Mouse (Mus musculus) midbrain, embryonic 10.5 days (tissue): ENCODE data around the gene Qdpr. TPM values are rescaled to one million over a fixed set of nuclear protein-coding genes. Genes with fewer than 3 reads are reported as not detected.
A peak's percentile ranks its signal among the peaks of the same experiment; 100 is the strongest.

ENCODE experiments used
- DNase-seq: peaks from one replicate; pipeline ENCODE4 v3.0.0-alpha.2; 2017; ENCODE audit warnings: low spot score
- H3K27ac ChIP-seq: fragments of 300-500 bp; sonication (generic); replicated peaks from 2 replicates; pipeline ENCODE4 v1.5.1; 2016; ENCODE audit warnings: mild to moderate bottlenecking
- H3K27me3 ChIP-seq: fragments of 300-500 bp; sonication (generic); 2 replicates; pipeline ENCODE4 v1.6.1; 2016; ENCODE audit warnings: low read depth, mild to moderate bottlenecking; ENCODE audit not compliant: poor library complexity, severe bottlenecking
- H3K36me3 ChIP-seq: fragments of 300-500 bp; sonication (generic); 2 replicates; pipeline ENCODE4 v1.6.1; 2016; ENCODE audit warnings: mild to moderate bottlenecking, moderate library complexity
- H3K4me1 ChIP-seq: fragments of 300-500 bp; sonication (generic); 2 replicates; pipeline ENCODE4 v1.6.1; 2016
- H3K4me3 ChIP-seq: fragments of 300-500 bp; sonication (generic); 2 replicates; pipeline ENCODE4 v1.5.1; 2016; ENCODE audit warnings: mild to moderate bottlenecking, moderate library complexity
- H3K9me3 ChIP-seq: fragments of 300-500 bp; sonication (generic); replicated peaks from 2 replicates; pipeline ENCODE4 v1.6.1; 2016; ENCODE audit warnings: mild to moderate bottlenecking
- WGBS: fragments of 180-500 bp; shearing (Covaris S2); methylation state at CpG from one replicate; pipeline ENCODE4 v1.1.7; 2016; 5-methylcytosine and 5-hydroxymethylcytosine counted together
- polyA plus RNA-seq: library from polyadenylated mRNA; unstranded; fragments of >200 nt; fragmentation: Nextera tagmentation; extraction: Ambion mirVana; gene quantifications from 2 replicates; pipeline ENCODE4 v1.2.1, GENCODE M21; 2016

Gene Qdpr
- polyA plus RNA-seq, 1 experiment from 2014 or later: 127 TPM

- Histone ChIP-seq H3K9me3 (no peaks in the 10 kb centered on the region), H3K36me3 (no peaks in the 10 kb centered on the region), H3K27me3 (no peaks in the 10 kb centered on the region), H3K4me3 (no peak overlapping the region), H3K27ac (no peak overlapping the region), H3K4me1 (no peaks in the 10 kb centered on the region)
- DNase-seq: no peak
- 77% methylated on average over 3 of the region's 3 CpGs for WGBS
These were observed 32.1 kb downstream of the Qdpr start for GRCm38 (mm10) chr5:45417859-45418443.

GRCm38 (mm10) chr5:45416478-45416877 lies 33.6 kb downstream of the Qdpr start:
- no peaks in the 10 kb centered on the region for H3K4me1 ChIP-seq
- no peak overlapping the region for H3K27ac ChIP-seq
- no peak for DNase-seq
- 86% methylated on average over 3 of the region's 3 CpGs for WGBS
- no peaks in the 10 kb centered on the region for H3K9me3 ChIP-seq
- no peak overlapping the region for H3K4me3 ChIP-seq
- H3K36me3 ChIP-seq: no peaks in the 10 kb centered on the region
- H3K27me3 ChIP-seq: no peaks in the 10 kb centered on the region

DNA sequence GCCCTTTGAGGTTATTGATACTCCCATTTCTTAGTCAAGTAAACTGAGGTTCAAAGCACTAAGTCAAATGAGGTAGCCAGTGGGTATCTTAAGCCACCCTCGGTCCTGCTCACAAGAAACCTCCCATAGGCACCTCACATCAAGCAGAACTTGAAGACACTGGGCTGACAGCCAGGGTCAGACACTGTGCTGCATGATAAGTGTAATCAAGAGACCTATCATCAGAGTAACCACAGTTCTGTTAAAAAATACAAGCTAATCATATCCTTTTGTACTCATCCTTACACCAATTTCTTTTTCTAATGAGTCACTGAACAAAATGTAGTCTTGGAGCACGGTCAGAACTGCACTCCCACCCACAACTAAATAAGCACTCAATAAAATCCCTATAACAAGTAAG lies 43.9 kb downstream of the Qdpr start:
- 80% methylated on average over 2 of the region's 2 CpGs for WGBS
- no peaks in the 10 kb centered on the region for H3K9me3 ChIP-seq
- H3K36me3 ChIP-seq: no peaks in the 10 kb centered on the region
- no peaks in the 10 kb centered on the region for H3K27me3 ChIP-seq
- no peak for DNase-seq
- no peak overlapping the region for H3K4me3 ChIP-seq
- no peak overlapping the region for H3K27ac ChIP-seq
- no peaks in the 10 kb centered on the region for H3K4me1 ChIP-seq

- peak; percentile 65 for DNase-seq
- Histone ChIP-seq H3K27ac (no peak overlapping the region), H3K27me3 (no peaks in the 10 kb centered on the region), H3K4me3 (no peak overlapping the region), H3K4me1 (no peaks in the 10 kb centered on the region), H3K9me3 (no peaks in the 10 kb centered on the region), H3K36me3 (no peaks in the 10 kb centered on the region)
- 13% methylated on average over 11 of the region's 11 CpGs for WGBS
These were observed 47.4 kb downstream of the Qdpr start for GRCm38 (mm10) chr5:45402632-45403031.

- H3K4me1 ChIP-seq: no peaks in the 10 kb centered on the region
- no peak overlapping the region for H3K27ac ChIP-seq
- no peaks in the 10 kb centered on the region for H3K9me3 ChIP-seq
- DNase-seq: no peak
- H3K4me3 ChIP-seq: no peak overlapping the region
- no peaks in the 10 kb centered on the region for H3K27me3 ChIP-seq
- 88% methylated on average over 2 of the region's 2 CpGs for WGBS
- no peaks in the 10 kb centered on the region for H3K36me3 ChIP-seq
These were observed 65.8 kb downstream of the Qdpr start for GRCm38 (mm10) chr5:45384034-45384812.

Other genes with a start within 250 kb of the Qdpr start
- 0.29 TPM in 1 of 2 replicates, not detected in the other for gene Clrn2, start 3.5 kb upstream of the Qdpr start, polyA plus RNA-seq
- 86.9 and 103 TPM in 2 replicates for gene Lap3, start 43.1 kb upstream of the Qdpr start, polyA plus RNA-seq
- 293 TPM in 2 replicates for gene Med28, start 70.0 kb upstream of the Qdpr start, polyA plus RNA-seq
- gene Fam184b, start 189.4 kb upstream of the Qdpr start, polyA plus RNA-seq: 0.50 and 0.73 TPM in 2 replicates
- 72.8 and 75.1 TPM in 2 replicates for gene Ncapg, start 219.7 kb upstream of the Qdpr start, polyA plus RNA-seq